Mouse (Mus musculus) G1E (cell line): ENCODE data around the gene Mfsd5.

Experiments
- CTCF ChIP-seq: IDR thresholded peaks from 2 replicates; pipeline ENCODE4 v1.5.1; 2012; ENCODE audit warnings: low read depth, low read length, inconsistent platforms, mixed read lengths
- GATA1 ChIP-seq: IDR thresholded peaks from 2 replicates; pipeline ENCODE4 v1.6.1; 2012; ENCODE audit warnings: borderline replicate concordance, low read length, inconsistent platforms, mixed read lengths
- POLR2AphosphoS5 ChIP-seq: IDR thresholded peaks from 2 replicates; pipeline ENCODE4 v1.6.1; 2012; ENCODE audit warnings: low read depth, low read length, inconsistent platforms; ENCODE audit not compliant: insufficient replicate concordance
- TAL1 ChIP-seq: conservative IDR thresholded peaks from 2 replicates; pipeline ENCODE4 v1.6.1; 2012; ENCODE audit warnings: low read depth, low read length, inconsistent platforms, mixed read lengths

GRCm38 (mm10) chr15:102235371-102236027 is 43.8 kb upstream of the Mfsd5 start:
- TF ChIP-seq CTCF = no peak
- no peak for TF ChIP-seq GATA1
- TF ChIP-seq TAL1 = no peak
- TF ChIP-seq POLR2AphosphoS5 = no peak
